Mouse (Mus musculus) liver, embryonic 14.5 days (tissue): ENCODE measurements at regions not wholly inside any gene's neighbourhood (a gene's known extent, or its start where the extent isn't known, plus 50 kb on each side); places are given as distances from the start of the nearest gene placed in this dataset.

ENCODE experiments used
- ATAC-seq: fragments of 200-750 bp; cut with Nextera tagmentation; 2 replicates; pipeline ENCODE4 v1.8.0; 2017; ENCODE audit warnings: moderate number of reproducible peaks, mild to moderate bottlenecking, moderate library complexity; ENCODE audit not compliant: insufficient read depth
- DNase-seq, 3 experiments: peaks; one replicate each; pipeline ENCODE4 v3.0.0-alpha.2; 2012 to 2013; ENCODE audit warnings: low read depth in 3 of 3, low spot score in 3 of 3
- H3K27ac ChIP-seq: fragments of 300-500 bp; sonication (generic); 2 replicates; pipeline ENCODE4 v1.5.1; 2014; ENCODE audit warnings: moderate library complexity, mild to moderate bottlenecking, control low read depth, inconsistent platforms
- H3K27me3 ChIP-seq: fragments of 300-500 bp; sonication (generic); 2 replicates; pipeline ENCODE4 v1.6.1; 2014; ENCODE audit warnings: mild to moderate bottlenecking, low read length, moderate library complexity; ENCODE audit not compliant: control insufficient read depth, insufficient read depth
- H3K36me3 ChIP-seq: fragments of 300-500 bp; sonication (generic); replicated peaks from 2 replicates; pipeline ENCODE4 v1.6.1; 2014; ENCODE audit warnings: low read depth; ENCODE audit not compliant: control insufficient read depth, insufficient read depth
- H3K4me1 ChIP-seq, 2 experiments: fragments of 200-500 bp in 1 of 2; fragments of 300-500 bp in 1 of 2; sonication (generic) in 1 of 2; replicated peaks; 2 replicates each; pipeline ENCODE4 v1.6.1; 2012 to 2014; ENCODE audit warnings: antibody characterized with exemption in 1 of 2, inconsistent platforms in 1 of 2, low read length in 1 of 2; ENCODE audit not compliant: control insufficient read depth in 2 of 2, insufficient read depth in 2 of 2
- H3K4me2 ChIP-seq: fragments of 300-500 bp; sonication (generic); 2 replicates; pipeline ENCODE4 v1.6.1; 2014; ENCODE audit warnings: low read depth, mild to moderate bottlenecking, control low read depth, moderate library complexity
- H3K4me3 ChIP-seq, 2 experiments: fragments of 200-500 bp in 1 of 2; fragments of 300-500 bp in 1 of 2; sonication (generic) in 1 of 2; 2 replicates each; pipeline ENCODE4 v1.5.1; 2012 to 2014; ENCODE audit warnings: low read depth in 2 of 2, low read length in 2 of 2, mild to moderate bottlenecking in 2 of 2, control low read depth in 1 of 2, inconsistent platforms in 1 of 2, moderate library complexity in 1 of 2; ENCODE audit not compliant: insufficient read depth in 1 of 2
- H3K9ac ChIP-seq: fragments of 300-500 bp; sonication (generic); replicated peaks from 2 replicates; pipeline ENCODE4 v1.6.1; 2014; ENCODE audit warnings: mild to moderate bottlenecking, control low read depth, moderate library complexity
- H3K9me3 ChIP-seq: fragments of 300-500 bp; sonication (generic); 2 replicates; pipeline ENCODE4 v1.6.1; 2016; ENCODE audit warnings: low read length, mixed read lengths; ENCODE audit not compliant: control insufficient read depth
- CTCF ChIP-seq: IDR thresholded peaks from 2 replicates; pipeline ENCODE4 v1.5.1; 2016; ENCODE audit warnings: antibody characterized with exemption, low read depth, control low read depth
- EP300 ChIP-seq: IDR thresholded peaks from 2 replicates; pipeline ENCODE4 v1.6.1; 2016; ENCODE audit warnings: antibody characterized with exemption, low read depth
- WGBS: fragments of 180-500 bp; shearing (Covaris S2); extraction: QIAGEN DNeasy Blood & Tissue Kit; methylation state at CpG from one replicate; pipeline ENCODE4 v1.1.7; 2014; ENCODE audit not compliant: insufficient replicate concordance; 5-methylcytosine and 5-hydroxymethylcytosine counted together

DNA sequence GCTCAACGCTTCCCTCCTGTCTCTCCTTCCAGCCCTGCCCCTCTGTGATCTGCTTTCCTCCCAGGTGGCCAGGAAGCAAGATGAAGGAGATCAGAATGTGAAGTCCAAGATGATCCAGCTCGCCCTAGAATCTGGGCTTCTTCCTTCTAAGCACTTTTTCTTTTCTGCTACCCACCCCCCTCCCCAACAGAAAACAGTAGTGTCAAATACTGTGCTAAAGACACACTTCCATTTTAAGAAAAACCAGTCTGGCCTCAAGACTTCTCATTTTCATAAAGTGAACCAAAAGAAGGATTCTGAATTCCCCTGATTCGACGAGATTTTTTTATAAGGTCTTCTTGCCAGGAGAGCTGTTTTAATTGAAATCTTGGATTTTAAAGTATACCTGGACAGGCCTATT is 219.8 kb downstream of the Fam43a start:
- H3K27me3 ChIP-seq: no peaks in the 10 kb centered on the region
- TF ChIP-seq CTCF (no peak), EP300 (no peak)
- ATAC-seq: no peak
- H3K4me3 ChIP-seq: no peak overlapping the region
- no peaks in the 10 kb centered on the region for H3K9me3 ChIP-seq
- DNase-seq: no peak
- no peak overlapping the region for H3K9ac ChIP-seq
- 55% methylated on average over 4 of the region's 4 CpGs for WGBS
- H3K4me1 ChIP-seq: peaks cover 0 to 6% of the 10 kb centered on the region in 2 experiments; a peak in 2 of 4 replicates
- no peaks in the 10 kb centered on the region for H3K36me3 ChIP-seq
- no peak overlapping the region for H3K27ac ChIP-seq
- H3K4me2 ChIP-seq: no peak overlapping the region

DNA sequence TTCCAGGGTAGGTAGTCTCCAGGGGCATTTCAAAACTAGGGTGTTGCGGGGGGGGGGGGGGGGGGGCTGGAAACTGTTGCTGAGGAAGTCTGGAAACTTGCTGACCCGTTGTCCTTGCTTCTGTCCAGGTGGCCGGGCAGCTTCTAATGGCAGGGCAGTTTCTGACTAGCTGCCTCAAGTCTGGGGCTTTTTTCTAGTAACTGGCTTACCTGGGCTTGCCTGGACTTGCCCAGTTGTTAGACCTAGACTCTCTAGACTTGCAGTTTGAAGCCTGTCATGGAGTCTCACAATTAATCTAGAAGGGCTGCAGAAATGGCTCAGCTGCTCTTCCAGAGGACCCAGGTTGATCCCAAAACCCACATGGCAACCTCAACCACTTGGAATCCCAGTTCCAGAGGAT is 220.7 kb downstream of the Fam43a start:
- H3K4me3 ChIP-seq: no peak overlapping the region
- no peaks in the 10 kb centered on the region for H3K9me3 ChIP-seq
- no peak overlapping the region for H3K27ac ChIP-seq
- peaks cover 0 to 6% of the 10 kb centered on the region in 2 experiments; a peak in 2 of 4 replicates for H3K4me1 ChIP-seq
- ATAC-seq (no peak), DNase-seq (no peak)
- no peak overlapping the region for H3K9ac ChIP-seq
- no peak overlapping the region for H3K4me2 ChIP-seq
- WGBS: 66% methylated on average over 3 of the region's 3 CpGs
- no peaks in the 10 kb centered on the region for H3K27me3 ChIP-seq
- no peaks in the 10 kb centered on the region for H3K36me3 ChIP-seq
- TF ChIP-seq EP300 (no peak), CTCF (no peak)

DNA sequence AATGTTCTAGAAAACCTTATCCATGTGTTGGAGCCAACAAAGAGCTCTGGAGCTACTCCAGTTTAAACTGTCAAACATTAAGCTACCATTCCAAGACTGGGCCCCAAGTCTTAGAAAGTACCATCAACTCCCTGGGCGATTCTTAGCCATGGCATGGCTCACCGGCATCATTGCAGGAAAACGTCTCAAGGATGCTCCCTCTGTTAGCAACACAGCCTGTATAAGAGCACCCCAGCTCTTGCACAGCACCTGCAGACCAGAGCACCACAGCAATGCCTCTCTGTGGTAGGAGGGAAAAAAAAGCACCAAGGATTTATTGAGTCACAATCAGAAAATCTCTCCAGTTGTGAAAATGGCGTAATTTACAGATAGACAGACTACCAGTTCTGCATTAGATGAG is 221.2 kb downstream of the Fam43a start:
- Histone ChIP-seq H3K9me3 (no peaks in the 10 kb centered on the region), H3K27ac (no peak overlapping the region), H3K4me2 (no peak overlapping the region), H3K4me1 (peaks cover 0 to 6% of the 10 kb centered on the region in 2 experiments; a peak in 2 of 4 replicates), H3K27me3 (no peaks in the 10 kb centered on the region), H3K9ac (no peak overlapping the region), H3K4me3 (no peak overlapping the region), H3K36me3 (no peaks in the 10 kb centered on the region)
- ATAC-seq (no peak), DNase-seq (no peak)
- WGBS: 61% methylated on average over 4 of the region's 4 CpGs
- TF ChIP-seq CTCF (no peak), EP300 (no peak)

DNA sequence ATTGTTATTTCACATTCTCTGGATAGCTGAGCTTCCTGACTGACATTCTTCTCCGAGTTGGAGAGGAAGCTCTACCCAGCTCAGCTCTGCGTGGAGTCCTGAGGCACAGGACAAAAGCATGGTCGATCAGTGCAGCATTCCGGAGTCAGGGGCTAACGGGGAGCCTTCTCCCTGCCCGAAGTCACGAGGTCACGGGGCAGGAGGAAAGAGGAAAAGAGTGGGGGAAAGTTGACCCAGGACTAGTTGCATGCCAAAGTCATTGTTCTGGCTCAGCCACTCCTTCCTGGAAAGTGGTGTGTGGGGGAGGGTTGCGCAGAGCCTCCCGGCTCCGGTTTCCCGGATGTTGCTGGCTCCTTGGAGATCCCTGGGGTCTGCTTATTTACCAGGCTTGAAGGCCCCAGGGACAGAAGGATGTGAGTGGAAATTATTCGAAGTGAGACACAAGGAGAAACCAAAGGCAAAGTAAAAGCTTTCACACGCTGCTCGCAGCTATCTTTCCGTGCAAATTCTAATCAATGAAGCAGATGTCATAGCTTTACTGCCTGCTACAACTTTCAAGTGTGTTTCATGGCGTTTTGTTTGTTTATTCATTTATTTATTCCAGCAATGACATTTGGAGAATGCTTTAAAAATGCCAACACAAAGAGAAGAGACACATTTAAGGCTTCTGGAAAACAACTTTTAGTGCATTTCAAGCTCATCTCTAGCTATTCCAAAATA is 221.8 kb downstream of the Fam43a start:
- ATAC-seq (no peak), DNase-seq (no peak)
- Histone ChIP-seq H3K4me2 (peak overlapping the region; percentile 36), H3K27ac (no peak overlapping the region), H3K4me3 (peak overlapping the region in 1 of 2 experiments; percentile 14; a peak in 1 of 4 replicates), H3K9ac (no peak overlapping the region), H3K9me3 (no peaks in the 10 kb centered on the region), H3K36me3 (no peaks in the 10 kb centered on the region), H3K27me3 (no peaks in the 10 kb centered on the region), H3K4me1 (peaks cover 0 to 6% of the 10 kb centered on the region in 2 experiments; a peak in 2 of 4 replicates)
- 7% methylated on average over 17 of the region's 17 CpGs for WGBS
- TF ChIP-seq EP300 (no peak), CTCF (no peak)

DNA sequence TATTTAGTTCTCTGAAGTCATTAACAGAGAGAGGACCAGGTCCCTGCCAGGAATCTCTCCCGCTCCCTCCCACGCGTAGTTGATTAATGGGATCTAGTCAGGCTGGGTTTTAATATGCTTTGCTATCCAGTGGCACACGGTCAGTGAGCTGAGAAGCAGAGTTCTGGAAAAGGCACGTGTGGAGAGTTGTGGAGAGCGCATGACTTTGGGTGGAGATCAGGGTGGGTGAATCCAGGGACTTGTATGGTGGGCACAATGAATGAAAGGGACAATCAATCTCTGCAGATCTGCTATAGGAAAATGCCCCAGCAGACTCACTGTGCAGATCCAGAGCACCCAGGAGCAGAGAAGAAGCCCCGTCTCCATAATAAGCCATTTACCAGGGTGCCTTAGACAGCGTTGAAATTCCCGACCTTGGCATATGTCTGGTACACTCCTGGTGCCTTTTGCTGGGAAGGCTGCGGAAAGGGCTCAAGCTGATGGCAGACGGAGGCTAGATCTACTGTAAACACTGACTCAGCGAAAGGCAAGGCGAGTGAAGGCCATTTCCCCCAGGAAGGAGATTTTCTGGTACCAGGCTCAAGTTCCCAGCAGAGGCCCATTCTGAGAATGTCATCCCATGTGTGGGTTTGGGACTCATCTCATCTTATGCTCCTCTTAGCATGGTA is 222.5 kb downstream of the Fam43a start:
- Histone ChIP-seq H3K36me3 (no peaks in the 10 kb centered on the region), H3K27me3 (no peaks in the 10 kb centered on the region), H3K9me3 (no peaks in the 10 kb centered on the region), H3K4me3 (no peak overlapping the region), H3K4me2 (no peak overlapping the region), H3K27ac (no peak overlapping the region), H3K4me1 (peaks cover 0 to 6% of the 10 kb centered on the region in 2 experiments; a peak in 2 of 4 replicates), H3K9ac (no peak overlapping the region)
- TF ChIP-seq EP300 (no peak), CTCF (no peak)
- DNase-seq (no peak), ATAC-seq (no peak)
- WGBS: 56% methylated on average over 13 of the region's 13 CpGs
